ENCODE assay signal across 17 mouse cellular contexts in genomic region chr8:95988616-95989380, GRCm38 (mm10).
"Had no signal": no experiment of that assay in that cellular context is flagged by ENCODE, and none has a peak within 500 bp of the region (broad histone marks: within the 10 kb centered on the region; RNA-seq: fewer than 3 reads in every experiment).

No protein-coding gene starts in this region.

- H3K9me3 ChIP-seq: lung, embryonic 15.5 days; megakaryocyte, embryonic 14.5 days; midbrain, embryonic 13.5 days; midbrain, embryonic 15.5 days; neural tube, embryonic 12.5 days; stomach, embryonic 15.5 days had no signal

- H3K27ac ChIP-seq: lung, embryonic 15.5 days; macrophage; midbrain, embryonic 13.5 days; midbrain, embryonic 15.5 days; neural tube, embryonic 12.5 days; stomach, embryonic 15.5 days; stomach, postnatal 0 days had no signal

- H3K4me3 ChIP-seq: lung, embryonic 15.5 days; megakaryocyte, embryonic 14.5 days; midbrain, embryonic 13.5 days; midbrain, embryonic 15.5 days; neural tube, embryonic 12.5 days; stomach, embryonic 15.5 days had no signal

- ATAC-seq: lung, postnatal 0 days; midbrain, embryonic 13.5 days; midbrain, embryonic 15.5 days had no signal

- H3K27me3 ChIP-seq: lung, embryonic 15.5 days; megakaryocyte, embryonic 14.5 days; midbrain, embryonic 13.5 days; midbrain, embryonic 15.5 days; neural tube, embryonic 12.5 days; stomach, embryonic 15.5 days had no signal

- H3K4me2 ChIP-seq: lung, embryonic 15.5 days; midbrain, embryonic 11.5 days; midbrain, embryonic 13.5 days; midbrain, embryonic 15.5 days; neural tube, embryonic 12.5 days; stomach, embryonic 15.5 days had no signal

- DNase-seq: lung, adult 2 months; lung, postnatal 14 days; lung, postnatal 36 days; right cerebral cortex, postnatal 14 days; thymus, adult 2 months; thymus, postnatal 25 days; thymus, postnatal 4 days had no signal

- H3K36me3 ChIP-seq: lung, embryonic 15.5 days; midbrain, embryonic 13.5 days; midbrain, embryonic 15.5 days; neural tube, embryonic 12.5 days; stomach, embryonic 15.5 days had no signal

- H3K9ac ChIP-seq: lung, embryonic 15.5 days; midbrain, embryonic 13.5 days; midbrain, embryonic 15.5 days; neural tube, embryonic 12.5 days; stomach, embryonic 15.5 days had no signal

- H3K4me1 ChIP-seq: lung, embryonic 15.5 days; megakaryocyte, embryonic 14.5 days; stomach, embryonic 15.5 days had no signal
